Mouse (Mus musculus): ENCODE measurements around the gene Hoxc11.

Gene Hoxc11

DNA sequence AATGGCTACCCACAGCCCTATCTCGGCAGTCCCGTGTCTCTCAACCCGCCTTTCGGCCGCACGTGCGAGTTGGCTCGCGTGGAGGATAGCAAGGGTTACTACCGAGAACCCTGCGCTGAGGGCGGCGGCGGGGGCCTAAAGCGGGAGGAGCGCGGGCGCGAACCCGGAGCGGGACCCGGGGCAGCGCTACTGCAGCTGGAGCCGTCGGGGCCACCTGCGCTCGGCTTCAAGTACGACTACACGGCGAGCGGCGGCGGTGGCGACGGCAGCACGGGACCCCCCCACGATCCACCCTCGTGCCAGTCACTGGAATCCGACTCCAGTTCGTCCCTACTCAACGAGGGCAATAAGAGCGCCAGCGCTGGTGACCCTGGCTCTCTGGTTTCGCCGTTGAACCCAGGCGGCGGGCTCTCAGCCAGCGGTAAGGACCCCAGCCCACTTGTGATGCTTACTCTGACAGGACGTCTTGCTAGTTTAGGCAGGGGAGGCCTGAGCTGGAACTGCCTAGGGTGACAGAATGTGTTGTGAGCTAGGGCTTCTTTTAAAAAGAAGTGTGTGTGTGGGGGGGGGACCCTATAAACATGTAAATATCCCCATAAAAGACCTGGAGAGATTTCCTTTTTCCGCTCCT, 17.1 kb upstream of the Hoxc11 start:
- DNase-seq: no peak

DNA sequence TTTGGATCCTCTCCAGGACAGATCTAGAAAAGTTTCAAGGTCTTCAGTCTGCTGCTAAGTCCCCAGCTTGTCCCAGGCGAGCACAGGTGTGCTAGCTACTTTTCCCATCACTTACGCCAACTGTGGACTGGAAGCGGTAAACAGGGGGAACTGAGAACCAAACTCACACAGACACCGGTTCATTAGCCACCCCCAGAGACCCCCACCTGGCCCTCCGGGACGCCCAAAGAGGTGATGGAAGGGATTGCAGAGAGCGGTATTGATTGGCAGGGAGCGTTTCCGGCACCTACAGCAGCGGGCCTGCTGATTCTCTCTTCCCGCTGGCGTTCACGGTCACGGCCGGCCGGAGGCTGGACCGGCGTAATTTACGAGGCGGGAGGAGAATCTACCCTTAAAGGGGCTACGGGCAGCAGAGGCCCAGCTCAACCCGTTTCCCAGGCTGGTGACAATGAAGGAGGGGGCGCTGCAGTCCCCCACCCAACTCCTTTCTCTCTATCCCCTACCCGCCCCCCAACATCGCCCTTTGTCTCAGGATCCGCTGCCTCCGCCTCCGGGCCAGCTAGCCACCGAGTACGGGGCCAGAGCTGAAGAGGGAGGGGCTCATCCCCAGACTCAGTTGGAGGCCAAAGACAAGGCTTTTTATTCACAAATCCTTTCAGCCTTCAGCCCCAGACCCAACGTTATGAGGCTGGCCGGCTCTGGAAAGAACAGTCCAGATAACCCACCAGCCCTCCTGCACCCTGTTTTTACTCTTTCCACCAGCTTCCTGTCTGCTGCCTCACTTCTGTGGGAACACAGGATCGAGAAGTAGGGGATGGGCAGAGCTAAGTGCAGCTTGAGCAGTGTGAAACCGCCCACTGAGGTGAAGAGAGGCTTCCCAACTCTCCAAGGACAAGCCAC, 14.7 kb upstream of the Hoxc11 start:
- no peak for DNase-seq

GRCm38 (mm10) chr15:102942739-102943467, 11.3 kb upstream of the Hoxc11 start:
- DNase-seq: no peak

- DNase-seq: no peak
These were observed 10.8 kb upstream of the Hoxc11 start for GRCm38 (mm10) chr15:102943468-102943813.

GRCm38 (mm10) chr15:102945185-102946077, 8.8 kb upstream of the Hoxc11 start:
- DNase-seq: no peak

DNA sequence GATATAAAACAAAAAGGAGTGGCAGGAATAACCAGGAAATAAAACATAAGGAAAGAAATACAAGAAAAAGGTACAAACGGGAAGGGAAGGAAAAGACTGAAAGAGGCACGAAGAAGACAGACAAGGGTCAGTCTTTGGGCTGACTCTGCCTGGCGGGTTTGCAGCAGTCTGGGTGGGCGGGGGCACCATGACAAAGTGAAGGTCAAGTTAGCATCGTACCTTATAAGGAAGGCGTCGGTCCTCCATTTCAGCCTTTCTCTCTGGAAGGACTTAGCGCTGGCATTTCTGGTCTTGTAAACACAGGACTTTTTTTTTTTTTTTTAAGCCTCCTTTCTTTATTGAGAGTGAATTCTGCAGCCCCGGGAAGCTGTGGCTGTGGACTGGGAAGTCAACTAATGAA, 7.0 kb upstream of the Hoxc11 start:
- DNase-seq: no peak

DNA sequence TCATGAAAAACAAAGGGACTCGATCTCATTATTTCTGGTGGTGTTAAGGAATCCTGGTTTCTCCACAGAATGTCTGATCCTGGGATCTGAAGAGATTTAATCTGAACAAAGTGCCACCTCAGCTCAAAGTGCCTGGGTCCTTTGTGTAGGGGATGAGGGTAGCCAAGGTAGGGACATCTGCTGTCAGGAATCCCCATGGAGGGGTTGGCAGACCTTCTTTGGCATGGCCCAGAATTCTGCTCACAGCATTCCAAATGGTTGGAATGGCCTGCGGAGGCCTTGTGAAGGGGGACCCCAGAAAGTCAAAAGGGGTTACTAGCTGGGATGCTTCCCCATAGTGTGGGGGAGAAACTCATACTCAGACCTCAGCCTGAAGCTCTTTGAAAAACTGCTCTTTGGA, 5.4 kb upstream of the Hoxc11 start:
- no peak for DNase-seq

DNA sequence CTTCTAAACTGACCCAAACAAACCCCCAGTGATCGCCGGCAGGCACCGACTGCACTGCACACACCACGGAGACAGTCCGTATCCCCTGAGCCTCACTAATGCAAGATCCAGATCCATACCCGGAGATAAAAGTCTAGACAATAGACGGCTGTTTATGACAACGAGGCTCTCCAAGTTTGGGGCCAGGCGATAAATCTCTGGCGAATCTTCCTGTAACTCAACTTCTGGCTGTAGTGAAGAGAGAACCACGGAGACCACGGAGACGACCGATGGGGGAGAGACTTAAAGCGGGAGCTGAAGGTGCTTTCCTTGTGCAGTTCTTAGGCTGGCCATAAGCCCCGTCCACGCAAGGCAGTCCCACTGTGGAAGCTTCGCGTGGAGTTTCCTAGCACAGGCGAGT, 4.5 kb upstream of the Hoxc11 start:
- DNase-seq: no peak

DNA sequence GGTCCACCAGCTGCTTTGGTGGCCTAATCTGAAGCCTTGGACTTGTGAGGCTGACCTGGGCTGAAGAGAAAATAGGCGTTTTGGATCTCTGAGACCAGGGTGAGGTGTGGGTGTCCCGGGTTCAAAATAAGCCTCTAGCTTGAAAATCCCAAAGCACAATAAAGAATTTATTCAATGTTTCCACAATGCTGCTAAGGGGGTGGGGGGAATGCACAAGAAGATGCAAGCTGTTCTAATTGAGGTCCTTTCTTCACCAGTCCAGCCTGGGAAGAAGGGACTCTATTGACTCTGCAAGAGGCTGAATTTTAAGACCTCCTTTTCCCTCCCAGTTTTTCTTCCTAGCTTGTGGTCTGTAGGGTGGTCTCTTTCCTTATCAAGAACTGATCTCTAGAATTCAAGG, 3.4 kb upstream of the Hoxc11 start:
- no peak for DNase-seq

DNA sequence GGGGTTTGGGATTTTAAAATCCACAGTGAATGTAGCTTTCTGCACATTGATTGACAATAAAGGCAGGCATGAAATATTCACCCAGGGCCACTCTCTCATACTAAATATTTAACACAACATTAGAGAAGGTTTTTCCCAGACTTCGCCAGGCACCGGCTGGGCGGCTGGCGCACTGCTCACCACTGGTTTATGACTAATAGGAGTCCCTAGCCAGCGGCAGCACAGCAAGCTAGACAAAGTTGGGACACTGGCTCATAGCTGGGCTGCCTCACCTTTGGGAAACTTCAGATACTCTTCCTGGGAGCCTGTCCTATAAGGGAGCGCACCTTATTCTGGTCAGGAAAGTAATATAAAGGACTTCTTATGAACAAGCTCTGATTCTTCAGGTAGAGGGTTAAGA, 666 bp upstream of the Hoxc11 start:
- no peak for DNase-seq

DNA sequence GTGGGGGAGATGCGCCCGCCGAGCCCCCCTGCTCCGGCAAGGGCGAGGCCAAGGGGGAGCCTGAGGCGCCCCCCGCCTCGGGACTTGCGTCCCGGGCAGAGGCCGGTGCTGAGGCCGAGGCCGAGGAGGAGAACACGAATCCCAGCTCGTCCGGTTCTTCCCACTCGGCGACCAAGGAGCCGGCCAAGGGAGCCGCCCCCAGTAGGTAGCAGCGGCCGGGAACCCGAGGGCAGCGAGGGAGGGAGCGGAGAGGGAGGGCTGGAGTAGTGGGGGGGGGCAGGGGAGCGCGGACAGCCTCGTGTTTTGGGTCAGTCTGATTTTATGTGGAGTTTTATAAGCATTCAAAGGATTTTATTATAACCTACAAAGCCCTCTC, 768 bp downstream of the Hoxc11 start:
- DNase-seq: no peak

DNA sequence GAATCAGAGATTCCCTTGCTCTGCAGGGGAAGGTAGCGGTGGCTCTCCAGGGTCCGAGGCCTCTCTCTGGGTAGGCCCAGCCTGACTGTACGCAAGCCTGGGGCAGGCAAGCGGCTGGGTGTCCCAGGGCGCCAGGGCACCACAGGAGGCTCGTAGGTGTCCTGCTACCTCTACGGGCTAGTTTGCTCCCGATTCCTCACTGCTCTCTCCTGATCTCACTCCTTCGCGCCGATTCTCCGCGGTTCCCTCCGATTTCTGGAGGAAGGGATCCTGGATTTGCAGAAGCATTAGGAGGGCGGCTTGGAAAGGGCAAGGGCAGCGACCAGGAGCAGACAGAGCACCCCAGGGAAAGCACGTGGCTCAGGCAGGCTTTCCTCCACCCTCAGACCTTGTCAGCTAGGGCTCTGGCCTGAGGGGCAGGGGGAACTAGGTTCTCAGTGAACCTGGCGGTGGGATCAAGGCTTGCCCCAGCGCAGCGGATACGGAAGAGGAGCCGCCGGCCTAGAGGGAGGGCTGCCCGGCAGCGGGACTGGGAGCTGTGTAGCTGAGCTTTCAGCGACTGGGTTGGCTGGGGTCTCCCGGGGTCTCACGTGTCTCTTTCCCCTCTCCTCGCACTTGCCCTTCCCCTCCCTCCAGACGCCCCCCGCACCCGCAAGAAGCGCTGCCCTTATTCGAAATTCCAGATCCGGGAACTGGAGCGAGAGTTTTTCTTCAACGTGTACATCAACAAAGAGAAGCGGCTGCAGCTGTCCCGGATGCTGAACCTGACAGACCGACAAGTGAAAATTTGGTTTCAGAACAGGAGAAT, 1.8 kb downstream of the Hoxc11 start:
- DNase-seq: no peak

DNA sequence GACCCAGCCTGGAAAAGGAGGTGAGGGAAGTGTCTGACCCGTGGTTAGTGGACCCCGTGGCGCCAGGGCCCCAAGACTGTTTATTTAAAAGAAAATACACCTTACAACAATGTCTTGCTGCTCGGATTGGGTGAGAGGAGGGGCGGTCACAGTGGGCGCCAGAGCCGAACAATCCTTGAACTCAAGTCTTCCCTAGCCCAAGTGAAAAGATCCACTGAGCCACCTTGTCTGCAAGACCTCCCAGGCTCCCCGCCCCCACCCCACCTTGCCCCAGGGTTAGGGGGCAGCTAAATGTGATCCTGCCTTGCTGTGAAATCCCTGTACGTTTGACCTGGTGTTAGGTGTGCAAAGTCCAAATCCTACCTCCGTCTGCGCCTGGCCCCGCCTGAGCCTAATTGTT, 2.7 kb downstream of the Hoxc11 start:
- no peak for DNase-seq

GRCm38 (mm10) chr15:102959663-102960191, 5.5 kb downstream of the Hoxc11 start:
- DNase-seq: no peak

- no peak for DNase-seq
These were observed 7.5 kb downstream of the Hoxc11 start for GRCm38 (mm10) chr15:102961728-102962127.

DNA sequence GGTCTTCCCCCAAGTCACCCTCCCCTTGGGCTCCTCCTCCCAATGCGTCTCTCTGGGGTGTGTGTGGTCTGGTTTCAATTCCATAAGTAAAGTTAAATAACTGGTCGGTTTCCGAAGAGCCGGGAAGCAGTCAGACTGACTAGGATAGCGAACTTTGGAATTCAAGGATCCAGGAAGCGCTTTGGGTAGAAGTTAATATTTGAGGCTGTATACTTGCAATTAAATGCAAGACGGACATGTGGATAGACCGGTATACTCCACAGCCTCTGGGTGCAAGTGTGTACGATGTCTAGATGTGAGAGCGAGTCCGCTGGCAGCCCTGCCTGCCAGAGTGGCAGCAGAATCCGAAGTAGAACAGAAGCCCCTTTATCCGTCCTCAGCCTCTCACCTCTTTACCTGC, 8.3 kb downstream of the Hoxc11 start:
- no peak for DNase-seq

DNA sequence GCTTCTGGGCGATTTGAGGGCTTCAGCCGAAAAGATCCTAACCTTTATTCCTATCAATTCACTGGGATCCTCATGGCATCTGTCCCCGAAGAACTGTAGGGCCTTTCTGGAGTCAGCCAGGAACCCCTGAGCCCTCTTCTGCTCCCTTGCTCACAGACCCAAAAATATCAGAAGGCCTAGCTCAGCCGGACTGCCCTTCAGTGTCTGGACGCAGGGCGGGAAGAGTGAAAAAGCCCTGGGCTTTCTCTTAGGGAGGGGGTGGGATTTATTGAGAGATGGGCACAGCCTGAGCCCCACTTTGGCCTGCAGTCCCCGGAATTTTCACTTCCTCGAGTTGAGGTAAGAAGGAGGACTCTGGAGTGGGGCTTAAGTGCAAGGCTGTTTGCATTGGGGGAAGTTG, 9.0 kb downstream of the Hoxc11 start:
- no peak for DNase-seq

- no peak for DNase-seq
These were observed 9.7 kb downstream of the Hoxc11 start for GRCm38 (mm10) chr15:102963671-102964640.

DNA sequence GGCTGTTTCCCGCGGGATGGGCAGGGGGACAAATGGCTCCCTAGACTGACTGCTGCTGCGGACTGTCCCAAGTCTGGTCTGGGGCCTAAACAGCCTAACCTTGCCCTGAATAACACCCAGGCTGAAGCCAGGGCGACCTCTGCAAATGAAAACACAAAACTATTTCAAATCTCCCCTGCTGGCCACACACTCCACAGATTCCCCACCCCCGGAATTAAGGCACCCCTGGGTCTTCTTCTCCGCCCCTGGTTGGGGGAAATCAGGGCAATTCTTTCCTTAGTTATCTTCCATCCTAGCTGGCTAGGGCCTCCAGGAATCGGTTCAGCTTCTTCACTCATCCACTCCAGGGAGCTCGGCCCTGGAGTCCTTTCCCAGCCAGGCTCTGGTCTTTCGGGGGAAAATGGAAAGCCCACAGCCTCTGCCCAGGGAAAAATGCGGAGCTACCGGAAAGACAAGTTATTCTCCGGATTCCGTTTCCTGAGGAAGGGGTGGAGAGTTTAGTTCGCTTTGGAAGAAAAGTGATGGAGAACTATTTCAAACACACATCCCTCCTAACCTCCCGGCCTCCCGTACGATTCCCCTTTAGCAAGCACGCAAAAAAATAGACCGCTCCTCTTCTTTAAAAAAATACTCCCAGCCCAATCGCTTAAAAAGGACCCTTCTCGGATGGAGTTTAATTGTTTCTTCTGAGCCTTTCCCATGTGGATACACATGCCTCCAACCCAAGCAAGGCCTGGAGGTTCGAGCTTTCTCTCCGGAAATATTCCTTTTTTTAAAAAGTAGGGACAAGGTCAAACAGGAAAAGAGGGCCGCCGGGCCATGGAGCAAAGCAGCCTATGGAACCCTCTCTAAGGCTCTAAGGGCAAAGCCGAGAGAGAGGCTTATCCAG, 11.0 kb downstream of the Hoxc11 start:
- no peak for DNase-seq

Measured in cerebellum, adult 11 months (tissue).